Mouse (Mus musculus) liver, adult 2 months (tissue): Measurements from ENCODE around the gene Elmsan1.

Experiments
- CTCF ChIP-seq: fragments of 200-500 bp; IDR thresholded peaks from 2 replicates; pipeline ENCODE4 v1.5.1; 2011; ENCODE audit warnings: low read depth, low read length, control low read depth
- POLR2A ChIP-seq: fragments of 200-500 bp; IDR thresholded peaks from 2 replicates; pipeline ENCODE4 v1.6.1; 2011; ENCODE audit warnings: low read length, control low read depth; ENCODE audit not compliant: insufficient read depth; ENCODE audit errors: extremely low read depth

DNA sequence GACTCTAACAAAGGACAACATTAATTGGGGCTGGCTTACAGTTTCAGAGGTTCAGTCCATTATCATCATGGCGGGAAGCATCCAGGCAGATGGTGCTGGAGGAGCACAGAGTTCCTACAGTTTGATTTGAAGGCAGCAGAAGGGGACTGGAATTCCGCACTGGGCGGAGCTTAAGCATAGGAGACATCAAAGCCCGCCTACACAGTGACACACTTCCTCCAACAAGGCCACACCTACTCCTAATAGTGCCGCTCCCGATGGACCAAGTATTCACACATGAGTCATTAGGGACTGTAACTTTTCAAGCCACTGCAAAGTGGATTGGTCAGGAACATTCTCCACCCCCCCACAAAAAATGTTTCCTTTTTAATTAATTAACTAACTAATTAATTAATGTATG is 16.9 kb upstream of the Elmsan1 start:
- TF ChIP-seq POLR2A (no peak), CTCF (no peak)
